Mouse (Mus musculus): ENCODE measurements around the gene Erc2. TPM values are rescaled to one million over a fixed set of nuclear protein-coding genes. Genes with fewer than 3 reads are reported as not detected.
A peak's percentile ranks its signal among the peaks of the same experiment; 100 is the strongest.

Erc2 gene
- total RNA-seq, 2 experiments from 2014 or later: 5.0 to 8.5 TPM

GRCm38 (mm10) chr14:28278951-28279350 is 656.7 kb downstream of the Erc2 start:
- DNase-seq (ENCODE audit: low spot score in 2 of 2): no peak

GRCm38 (mm10) chr14:28280376-28280775 is 658.1 kb downstream of the Erc2 start:
- no peak for DNase-seq (ENCODE audit: low spot score in 2 of 2)

- peak; percentile 6 to 32 for DNase-seq (ENCODE audit: low spot score in 2 of 2)
Observed at GRCm38 (mm10) chr14:28283319-28284095, 661.3 kb downstream of the Erc2 start.

- DNase-seq (ENCODE audit: low spot score in 2 of 2): no peak
Observed at GRCm38 (mm10) chr14:28286511-28286910, 664.3 kb downstream of the Erc2 start.

- no peak for DNase-seq (ENCODE audit: low spot score in 2 of 2)
Observed at GRCm38 (mm10) chr14:28288196-28288595, 666.0 kb downstream of the Erc2 start.

- DNase-seq (ENCODE audit: low spot score in 2 of 2): no peak
Observed at GRCm38 (mm10) chr14:28288926-28289325, 666.7 kb downstream of the Erc2 start.

GRCm38 (mm10) chr14:28293921-28294320 is 671.7 kb downstream of the Erc2 start:
- no peak for DNase-seq (ENCODE audit: low spot score in 2 of 2)

- DNase-seq (ENCODE audit: low spot score in 2 of 2): no peak
Observed at GRCm38 (mm10) chr14:28295145-28295544, 672.9 kb downstream of the Erc2 start.

GRCm38 (mm10) chr14:28300095-28300494 is 677.9 kb downstream of the Erc2 start:
- no peak for DNase-seq (ENCODE audit: low spot score in 2 of 2)

- no peak for DNase-seq (ENCODE audit: low spot score in 2 of 2)
Observed at GRCm38 (mm10) chr14:28301251-28301650, 679.0 kb downstream of the Erc2 start.

GRCm38 (mm10) chr14:28304131-28304530 is 681.9 kb downstream of the Erc2 start:
- no peak for DNase-seq (ENCODE audit: low spot score in 2 of 2)

GRCm38 (mm10) chr14:28308661-28309060 is 686.4 kb downstream of the Erc2 start:
- DNase-seq (ENCODE audit: low spot score in 2 of 2): no peak

- DNase-seq (ENCODE audit: low spot score in 2 of 2): no peak
Observed at GRCm38 (mm10) chr14:28316851-28317250, 694.6 kb downstream of the Erc2 start.

- DNase-seq (ENCODE audit: low spot score in 2 of 2): no peak
Observed at GRCm38 (mm10) chr14:28321916-28322534, 699.8 kb downstream of the Erc2 start.

GRCm38 (mm10) chr14:28323243-28323642 is 701.0 kb downstream of the Erc2 start:
- no peak for DNase-seq (ENCODE audit: low spot score in 2 of 2)

GRCm38 (mm10) chr14:28323727-28324126 is 701.5 kb downstream of the Erc2 start:
- no peak for DNase-seq (ENCODE audit: low spot score in 2 of 2)

GRCm38 (mm10) chr14:28326456-28326855 is 704.2 kb downstream of the Erc2 start:
- no peak for DNase-seq (ENCODE audit: low spot score in 2 of 2)

GRCm38 (mm10) chr14:28328512-28328911 is 706.3 kb downstream of the Erc2 start:
- no peak for DNase-seq (ENCODE audit: low spot score in 2 of 2)

- DNase-seq (ENCODE audit: low spot score in 2 of 2): no peak
Observed at GRCm38 (mm10) chr14:28331108-28331507, 708.9 kb downstream of the Erc2 start.

- DNase-seq (ENCODE audit: low spot score in 2 of 2): no peak
Observed at GRCm38 (mm10) chr14:28332351-28332953, 710.2 kb downstream of the Erc2 start.

- no peak for DNase-seq (ENCODE audit: low spot score in 2 of 2)
Observed at GRCm38 (mm10) chr14:28339146-28339545, 716.9 kb downstream of the Erc2 start.

- DNase-seq (ENCODE audit: low spot score in 2 of 2): no peak
Observed at GRCm38 (mm10) chr14:28349129-28349528, 726.9 kb downstream of the Erc2 start.

Measured in adrenal gland, adult 18-20 months (tissue).